Mouse (Mus musculus) urinary bladder, postnatal 14 days (tissue): ENCODE data around the gene Ube2o.

Experiments
- DNase-seq: peaks from one replicate; pipeline ENCODE4 v3.0.0; 2021; ENCODE audit warnings: low spot score

The Ube2o gene

DNA sequence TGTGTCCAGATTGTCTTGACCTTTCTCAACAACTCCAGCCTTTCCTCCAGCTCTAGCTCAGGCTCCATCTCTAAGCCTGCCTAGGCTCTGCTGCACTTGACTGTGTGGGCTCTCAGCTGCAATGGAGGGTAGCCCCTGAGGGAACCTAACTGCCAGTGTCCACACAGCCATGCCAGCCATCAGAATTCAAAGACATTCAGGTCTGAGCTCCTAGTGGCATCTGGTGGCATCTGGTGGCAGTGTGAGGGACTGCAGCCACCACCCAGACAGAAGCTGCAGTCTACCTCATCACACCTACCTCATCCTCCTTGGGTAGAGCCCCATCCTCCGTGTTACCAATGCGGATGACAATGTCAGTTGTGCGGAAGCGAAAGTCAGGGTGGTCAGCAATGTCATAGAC is 38.1 kb downstream of the Ube2o start:
- peak; percentile 62 for DNase-seq

DNA sequence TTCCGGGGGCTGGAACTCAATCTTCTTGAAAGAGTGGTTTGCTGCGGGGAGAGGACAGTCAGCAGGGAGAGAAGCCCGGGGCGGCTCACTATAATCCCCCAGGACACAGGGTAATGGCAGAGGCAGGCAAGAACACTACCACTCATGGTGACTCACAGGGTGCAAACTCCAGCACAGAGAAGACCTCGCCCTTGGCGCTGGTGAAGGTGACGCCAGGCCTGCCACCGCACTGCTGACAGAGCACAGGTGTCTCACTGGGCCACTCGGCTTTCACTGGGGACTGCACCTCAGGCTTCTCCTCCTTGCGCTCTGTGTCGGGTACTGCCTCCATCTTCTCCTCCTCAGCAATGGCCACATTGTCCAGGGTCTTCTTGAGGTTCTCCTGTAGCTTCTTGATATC is 40.1 kb downstream of the Ube2o start:
- no peak for DNase-seq

DNA sequence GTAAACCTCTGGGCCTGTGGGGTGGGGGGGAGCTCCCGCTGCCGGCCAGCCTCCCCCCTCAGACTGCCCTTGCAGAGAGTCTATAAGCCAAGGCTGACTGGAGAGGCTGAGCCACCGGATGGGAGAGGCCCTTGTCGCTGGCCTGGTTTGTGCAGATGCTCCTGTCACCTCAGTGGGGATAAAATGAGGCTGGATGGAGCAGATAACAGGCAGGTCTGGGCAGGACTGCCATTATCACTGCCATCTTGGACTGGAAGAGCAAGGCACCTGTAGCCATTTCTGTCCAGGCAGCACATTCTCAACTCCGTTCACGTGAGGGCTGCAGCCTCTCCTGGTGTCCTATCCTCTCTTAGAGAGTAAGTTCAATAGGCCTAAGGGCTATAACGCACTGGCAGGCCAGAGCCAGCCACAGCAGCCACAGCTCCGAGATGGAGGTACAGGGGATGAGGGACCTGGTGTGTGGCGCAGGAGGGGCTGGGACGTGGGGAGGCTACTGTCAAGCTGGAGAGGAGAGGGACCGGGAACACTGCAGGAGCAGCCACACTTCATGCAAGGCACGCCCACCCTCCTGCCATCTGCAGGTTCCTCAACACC is 43.0 kb downstream of the Ube2o start:
- DNase-seq: peak; percentile 70

DNA sequence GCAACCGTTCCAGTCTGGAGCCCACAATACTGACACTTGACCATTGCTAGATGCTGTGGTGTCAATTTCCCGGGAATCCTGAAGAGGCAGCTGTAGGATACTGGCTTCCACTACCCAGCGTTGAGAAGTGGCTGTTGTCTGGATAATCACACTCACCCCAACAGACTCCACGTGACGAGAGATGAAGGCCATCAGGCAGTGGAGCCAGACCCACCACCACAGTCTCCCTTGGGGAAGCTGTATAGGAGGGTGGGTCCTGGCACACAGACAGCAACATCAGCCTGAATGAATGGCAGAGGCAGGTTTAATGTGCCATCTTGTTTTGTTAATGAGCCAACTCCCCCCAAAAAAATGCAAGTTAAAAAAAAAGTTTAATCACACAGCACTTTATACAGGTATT is 43.9 kb downstream of the Ube2o start:
- DNase-seq: no peak

DNA sequence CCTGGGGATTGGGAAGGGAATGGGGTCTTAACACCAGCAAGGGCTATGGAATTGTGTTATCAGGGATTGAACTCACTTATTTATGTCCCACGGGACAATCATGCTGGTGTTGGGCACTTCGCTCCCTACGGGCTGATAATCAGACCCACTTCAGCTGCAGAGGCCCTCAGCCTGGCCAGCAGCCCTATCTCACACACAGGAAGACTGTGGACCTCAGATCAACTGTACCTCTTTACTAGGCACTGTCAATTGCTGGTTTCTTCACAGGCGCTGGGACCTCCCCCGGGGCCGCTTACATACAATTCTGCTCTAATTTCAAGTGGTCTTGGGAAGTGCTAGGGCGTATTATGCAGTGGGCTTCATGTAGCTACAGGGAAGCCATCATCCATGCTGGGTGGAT is 44.6 kb downstream of the Ube2o start:
- no peak for DNase-seq

DNA sequence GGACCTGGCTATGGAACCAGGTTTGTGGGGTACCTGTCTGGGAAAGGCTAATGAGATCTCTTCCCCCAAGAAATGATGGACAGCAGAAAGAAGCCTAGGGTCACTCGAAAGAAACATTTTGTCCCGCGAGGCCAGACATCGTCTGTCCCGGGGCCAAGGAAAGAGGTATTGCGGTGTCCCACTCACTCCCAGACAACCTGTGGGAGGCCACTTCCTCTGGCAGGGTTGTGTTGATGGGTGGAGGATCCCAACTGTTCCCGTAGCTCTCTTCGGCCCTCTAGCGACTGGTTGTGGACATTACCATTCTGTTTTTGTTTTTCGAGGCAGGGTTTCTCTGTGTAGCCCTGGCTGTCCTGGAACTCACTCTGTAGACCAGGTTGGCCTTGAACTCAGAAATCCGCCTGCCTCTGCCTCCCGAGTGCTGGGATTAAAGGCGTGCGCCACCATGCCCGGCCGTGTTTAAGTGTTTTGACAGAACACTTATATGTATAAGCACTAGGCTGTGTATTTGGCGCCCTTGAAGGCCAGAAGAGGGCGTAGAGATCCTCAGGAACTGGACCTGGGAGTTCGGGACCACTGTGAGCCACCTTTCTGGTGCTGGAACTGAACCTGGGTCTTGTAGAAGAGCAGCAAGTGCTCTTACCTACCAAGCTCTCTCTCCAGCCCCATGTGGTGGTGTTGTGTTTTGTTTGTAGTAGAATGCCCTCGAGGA is 46.9 kb downstream of the Ube2o start:
- peak; percentile 80 for DNase-seq

DNA sequence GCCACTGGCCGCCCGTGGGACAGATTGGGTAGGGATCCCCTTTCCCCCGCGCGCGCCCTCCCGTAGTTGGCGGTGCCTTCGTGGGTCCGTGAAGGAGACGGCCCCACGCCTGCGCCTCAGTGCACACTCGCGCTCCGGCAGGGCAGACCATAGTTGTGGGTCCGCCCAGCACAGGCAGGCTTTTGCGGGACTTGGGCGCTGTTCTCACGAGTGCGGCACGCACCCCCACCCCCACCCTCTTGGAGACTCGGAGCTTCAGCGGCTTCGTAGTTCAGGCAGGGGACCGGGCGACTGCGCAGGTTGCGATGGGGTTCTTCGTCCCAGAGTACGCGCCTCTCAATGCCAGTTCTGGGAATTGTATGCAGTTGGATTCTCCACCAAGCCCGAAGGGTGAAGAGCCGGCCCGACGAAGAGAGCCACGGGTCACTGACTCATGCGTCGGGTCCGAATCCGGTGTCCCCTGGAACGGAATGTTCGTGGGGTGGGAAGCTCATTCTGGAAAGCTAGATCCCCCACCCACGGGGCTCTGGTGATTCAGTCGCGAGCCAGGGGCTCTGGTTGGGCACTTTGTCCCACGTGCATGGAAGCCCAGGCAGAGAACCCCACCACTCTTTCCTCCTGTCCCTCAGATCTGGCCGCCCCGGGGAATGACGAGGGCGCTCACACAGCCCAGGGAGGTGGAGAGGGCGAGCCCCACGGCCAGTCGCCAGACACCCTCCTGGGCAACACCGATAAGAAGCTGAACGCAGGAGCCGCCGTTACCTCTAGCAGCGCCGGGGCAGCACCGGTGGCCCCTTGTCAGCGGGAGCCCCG is 47.7 kb downstream of the Ube2o start:
- DNase-seq: peak; percentile 52

DNA sequence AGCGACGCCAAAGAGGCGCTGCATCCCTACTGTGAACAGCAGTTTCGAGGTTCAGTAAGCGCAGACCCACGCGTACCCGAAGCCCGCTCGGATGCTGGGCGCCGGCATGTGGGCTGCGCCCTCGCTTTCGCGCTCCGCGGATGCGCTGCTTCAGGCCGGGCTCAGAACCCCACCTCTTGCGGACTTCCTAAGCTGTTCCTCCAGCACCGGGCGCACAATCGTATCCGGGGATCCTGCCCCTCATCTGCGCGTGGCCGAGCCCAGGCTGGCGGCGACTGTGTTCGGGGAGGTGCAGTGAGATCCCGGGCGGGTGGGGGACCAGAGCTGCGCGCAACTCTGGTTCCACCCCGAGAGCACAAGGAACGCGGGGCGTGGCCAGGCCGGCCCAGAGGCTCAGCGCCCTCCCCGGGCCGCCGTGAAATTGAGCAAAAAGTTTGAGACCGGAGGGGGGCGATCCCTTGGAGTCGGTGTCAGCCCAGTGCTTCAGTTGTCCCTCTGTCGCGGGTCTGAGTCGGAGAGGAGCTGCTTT is 48.4 kb downstream of the Ube2o start:
- DNase-seq: peak; percentile 87

DNA sequence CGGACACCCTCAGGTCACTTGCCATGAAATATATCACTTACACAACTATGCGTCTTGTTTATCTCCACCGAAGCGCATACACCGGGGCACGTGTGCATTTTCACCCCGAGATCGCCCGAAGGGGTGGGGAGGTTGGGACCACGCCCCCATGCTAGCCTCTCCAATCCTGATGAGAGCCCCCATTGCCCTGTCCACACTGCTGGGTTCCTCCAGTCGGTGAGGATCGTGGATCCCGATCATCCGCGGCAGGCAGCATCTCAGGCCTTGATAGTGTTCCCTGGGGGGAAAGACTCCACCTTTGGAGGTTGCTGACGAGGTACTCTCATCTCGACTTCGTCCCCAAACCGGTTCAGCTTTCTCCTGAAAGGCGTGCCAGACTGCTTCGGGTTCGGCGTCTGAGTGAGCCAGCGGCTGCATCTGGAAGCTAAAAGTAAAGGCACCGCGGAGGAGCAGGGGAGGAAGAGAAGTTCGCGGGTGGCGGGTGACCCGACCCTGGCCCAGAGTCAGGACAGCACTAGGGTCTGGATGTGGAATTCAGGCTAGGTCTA is 48.9 kb downstream of the Ube2o start:
- peak; percentile 69 for DNase-seq

DNA sequence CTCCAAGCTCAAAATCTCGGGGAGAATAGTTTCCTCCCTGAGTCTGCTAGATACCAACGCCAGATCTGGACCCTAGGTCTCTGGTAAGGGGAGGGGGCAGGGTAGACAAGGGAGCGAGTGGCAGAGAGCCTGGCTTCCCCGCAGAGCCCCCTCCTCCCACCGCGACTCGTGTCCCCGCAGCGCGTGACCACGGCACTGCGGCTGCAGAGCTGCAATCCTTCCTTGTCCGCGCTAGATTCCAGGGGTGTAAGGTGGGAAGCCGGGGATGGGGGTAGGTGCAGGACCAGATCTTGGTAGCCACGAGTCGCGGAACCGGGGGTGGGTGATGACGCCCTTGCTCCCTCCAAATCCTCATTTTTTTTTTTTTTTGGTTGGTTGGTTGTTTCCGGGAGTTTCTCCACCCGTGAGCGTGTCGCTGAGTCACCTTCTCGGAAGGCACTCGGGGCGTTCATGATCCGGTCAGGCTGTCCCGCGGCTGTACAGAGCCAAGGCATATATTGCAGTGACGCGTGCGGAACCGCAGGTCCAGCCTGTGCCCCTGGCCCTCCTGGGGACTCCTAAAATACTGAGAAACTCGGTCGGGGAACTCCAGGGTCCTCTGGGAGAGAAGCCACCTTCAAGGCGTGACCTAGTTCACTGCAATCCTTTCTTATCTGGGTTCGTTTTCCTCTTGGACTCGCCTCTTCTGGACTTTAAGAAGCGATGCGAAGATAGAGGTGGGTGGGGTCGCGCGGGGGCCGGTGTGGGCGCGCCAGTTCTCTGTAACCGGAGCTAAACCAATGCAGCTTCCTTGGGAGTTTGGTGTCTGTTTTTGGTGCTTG is 49.7 kb downstream of the Ube2o start:
- peak; percentile 53 for DNase-seq

DNA sequence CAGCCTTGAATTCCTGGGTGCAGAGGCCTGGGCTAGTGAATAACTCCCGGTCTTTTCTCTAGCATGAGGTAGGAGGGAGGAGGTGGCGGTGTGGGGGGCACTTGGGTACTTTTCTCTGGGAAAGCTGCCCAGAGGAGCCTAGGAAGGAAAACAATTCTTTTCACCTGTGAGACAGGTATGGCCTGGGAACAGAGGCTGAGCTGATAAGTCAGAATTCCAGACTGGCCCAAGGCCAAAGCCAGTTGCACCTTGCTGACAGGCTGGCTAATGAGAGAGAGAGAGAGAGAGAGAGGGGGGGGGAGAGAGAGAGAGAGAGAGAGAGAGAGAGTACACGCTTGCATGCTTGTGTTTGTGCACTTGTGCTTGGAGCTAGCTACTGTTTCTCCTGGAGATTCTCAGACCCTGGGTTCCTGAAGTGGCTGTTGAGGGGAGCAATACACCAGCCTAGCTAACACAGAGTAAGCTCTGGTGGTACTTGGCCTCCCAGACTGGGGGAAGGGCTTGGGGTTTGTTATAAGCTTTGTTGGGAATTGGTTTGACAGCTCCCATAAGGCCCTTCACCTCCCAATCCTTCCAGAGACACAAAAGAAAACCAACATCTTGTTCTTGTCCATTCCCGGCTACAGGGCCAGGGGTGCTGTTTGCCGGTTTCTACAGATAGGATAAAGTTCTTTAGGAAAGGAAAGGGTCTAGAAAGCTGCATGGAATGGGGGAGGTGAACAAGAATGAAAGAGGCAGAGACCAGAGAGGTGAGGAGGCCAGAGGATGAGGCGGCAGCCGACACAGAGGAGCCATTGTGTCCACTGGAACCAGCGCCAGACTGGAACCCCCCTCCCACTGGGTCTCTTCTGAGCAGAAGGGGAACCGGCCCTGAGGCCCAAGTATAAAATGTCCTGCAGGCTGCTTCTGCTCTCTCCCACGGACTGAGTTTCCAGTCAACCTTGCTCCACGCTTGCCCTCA is 50.8 kb downstream of the Ube2o start, which contains the start of gene Sphk1:
Sphk1 (plus strand) TSS at position 739 of the 961 bp plus-strand sequence.
- no peak for DNase-seq

DNA sequence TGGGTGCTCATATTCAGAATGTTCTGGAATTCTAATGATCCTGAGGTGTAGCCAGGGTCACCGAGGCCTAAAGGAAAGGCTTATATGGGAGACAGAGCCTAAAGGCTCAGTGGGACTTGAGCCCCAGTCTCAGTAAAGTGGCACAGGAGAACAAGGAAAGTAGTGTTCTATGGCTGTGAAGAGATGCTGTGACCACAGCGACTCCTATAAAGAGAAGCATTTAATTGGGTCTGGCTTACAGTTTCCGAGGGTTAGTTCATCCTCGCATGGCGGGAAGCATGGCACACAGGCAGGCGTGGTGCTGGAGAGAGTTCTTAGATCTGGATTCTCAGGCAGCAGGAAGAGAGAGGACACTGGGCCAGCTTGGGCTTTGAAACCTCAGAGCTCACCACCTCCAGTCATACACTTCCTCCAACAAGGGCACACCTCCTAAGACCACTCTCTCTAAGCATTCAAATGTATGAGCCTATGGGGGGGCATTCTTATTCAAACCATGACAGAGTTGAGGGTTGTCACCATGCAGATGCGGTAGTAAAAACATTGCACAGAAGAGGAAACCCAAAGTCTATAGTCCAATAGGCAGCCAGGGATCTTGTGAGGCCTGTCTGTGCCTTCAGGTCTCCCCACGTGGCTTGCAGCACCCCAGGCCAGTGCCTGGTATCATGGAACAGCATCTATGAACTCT is 52.5 kb downstream of the Ube2o start:
- no peak for DNase-seq

DNA sequence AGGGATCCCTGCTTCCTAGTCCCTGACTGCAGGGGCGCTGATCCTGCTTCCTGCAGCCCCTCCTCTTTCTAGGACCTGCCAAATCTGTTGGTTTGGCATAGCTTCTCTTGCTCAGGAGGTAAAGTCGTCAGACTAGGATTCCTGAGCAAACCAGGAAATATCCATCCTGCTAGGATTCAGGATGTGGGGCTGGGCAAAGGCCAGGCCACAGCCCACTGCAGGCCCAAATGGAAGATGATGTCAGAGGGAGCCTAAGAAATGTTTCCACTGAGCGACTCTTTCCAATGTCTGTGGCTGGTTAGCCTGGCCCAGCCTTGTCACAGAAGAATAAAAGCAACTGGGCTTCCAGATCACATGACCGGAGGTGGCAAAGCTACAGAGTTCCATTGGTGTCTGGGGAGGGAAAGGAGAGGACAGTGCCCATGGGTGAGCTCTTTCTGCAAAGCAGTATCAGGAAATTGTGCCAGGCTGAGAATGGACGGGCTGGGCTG is 57.5 kb downstream of the Ube2o start:
- no peak for DNase-seq

DNA sequence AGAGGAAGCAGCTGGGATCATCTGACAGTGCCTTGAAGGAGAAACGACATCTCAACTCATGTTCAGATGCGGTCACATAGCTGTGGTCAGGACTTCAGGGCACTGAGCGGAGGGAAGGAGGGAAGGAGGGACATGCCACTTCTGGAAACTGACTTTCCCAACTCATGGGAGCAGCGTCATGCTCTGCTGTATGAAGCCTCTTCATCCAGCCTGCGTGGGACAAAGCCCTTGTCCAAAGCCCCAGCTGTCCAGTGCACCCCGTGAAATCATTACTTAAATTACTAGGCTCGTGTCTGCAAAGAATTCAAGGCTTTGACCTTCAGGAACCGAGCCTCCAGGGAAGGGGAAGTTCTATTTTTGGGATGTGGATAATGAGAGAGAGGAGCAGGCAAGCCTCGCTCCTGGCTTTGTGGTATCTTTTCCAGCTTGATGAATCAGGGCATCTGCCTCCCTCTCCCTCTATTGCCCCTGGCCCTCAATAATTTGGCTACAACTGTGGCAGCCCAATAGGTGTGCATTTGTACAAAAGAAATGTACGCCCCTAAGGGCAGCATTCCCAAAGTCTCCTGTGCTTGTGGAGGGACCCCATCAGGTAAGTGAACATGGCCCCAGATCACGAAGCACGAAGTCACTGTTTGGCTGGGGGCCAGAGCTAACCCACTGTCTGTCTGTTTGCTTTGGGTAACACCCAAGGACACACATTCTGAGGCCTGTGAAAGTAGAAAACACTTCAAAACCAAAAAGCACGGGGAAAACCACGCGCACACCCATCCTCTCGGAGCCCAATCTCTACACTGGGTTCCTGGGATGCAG is 58.2 kb downstream of the Ube2o start:
- no peak for DNase-seq

DNA sequence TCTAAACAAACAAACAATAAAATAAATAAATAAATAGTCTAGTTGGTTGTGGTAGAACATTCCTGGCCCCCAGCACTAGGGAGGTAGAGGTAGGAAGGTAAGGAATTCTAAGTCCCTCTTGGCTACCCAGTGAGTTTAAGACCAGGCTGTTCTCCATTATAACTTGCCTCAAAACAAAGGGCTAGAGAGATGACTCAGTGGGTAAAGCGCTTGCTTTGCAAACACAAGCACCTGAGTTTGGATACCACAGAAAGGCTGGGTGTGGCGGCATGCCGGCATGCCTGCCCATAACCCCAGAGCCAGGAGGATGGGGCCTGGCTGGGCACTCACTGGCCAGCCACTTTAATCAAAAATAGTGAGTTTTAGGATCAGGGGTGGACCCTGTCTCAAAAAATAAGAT is 59.2 kb downstream of the Ube2o start:
- peak; percentile 52 for DNase-seq

DNA sequence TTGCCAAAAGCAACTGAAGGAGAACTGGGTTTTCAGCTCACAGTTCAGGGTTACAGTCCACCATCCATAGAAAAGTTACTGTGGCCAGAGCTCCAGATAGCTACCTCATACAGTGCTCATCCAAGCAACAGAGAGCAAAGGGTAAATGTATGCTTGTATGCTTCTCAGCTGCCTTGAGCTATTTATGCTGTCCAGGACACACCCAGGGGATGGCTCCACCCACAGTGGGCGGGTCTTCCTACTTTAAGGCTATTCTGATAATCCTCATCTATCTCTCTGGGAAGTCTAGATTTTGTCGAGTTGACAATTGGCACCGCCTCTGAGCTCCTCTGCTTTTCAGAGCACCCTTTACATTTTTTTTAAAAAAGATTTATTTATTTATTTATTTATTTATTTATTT is 60.1 kb downstream of the Ube2o start:
- peak; percentile 38 for DNase-seq

DNA sequence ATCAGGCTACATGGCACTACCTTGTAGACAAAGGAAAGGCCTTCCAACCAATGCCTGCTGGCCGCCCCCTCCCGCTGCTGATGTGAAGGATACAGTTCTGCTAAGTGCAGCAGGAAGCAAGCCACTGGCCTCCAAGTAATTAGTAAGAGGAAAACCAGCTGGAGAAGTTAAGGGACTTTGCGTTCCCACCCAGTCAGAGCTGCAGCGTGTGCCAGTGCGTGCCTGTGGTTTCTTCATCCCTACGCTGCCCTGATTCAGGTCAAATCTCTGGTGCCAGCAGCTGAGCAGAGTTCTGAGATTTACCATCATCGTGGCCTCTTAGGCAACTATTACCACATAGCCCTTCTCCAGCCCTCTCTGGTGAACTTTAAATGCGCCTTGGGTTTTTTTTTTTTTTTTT is 62.8 kb downstream of the Ube2o start:
- peak; percentile 49 for DNase-seq

DNA sequence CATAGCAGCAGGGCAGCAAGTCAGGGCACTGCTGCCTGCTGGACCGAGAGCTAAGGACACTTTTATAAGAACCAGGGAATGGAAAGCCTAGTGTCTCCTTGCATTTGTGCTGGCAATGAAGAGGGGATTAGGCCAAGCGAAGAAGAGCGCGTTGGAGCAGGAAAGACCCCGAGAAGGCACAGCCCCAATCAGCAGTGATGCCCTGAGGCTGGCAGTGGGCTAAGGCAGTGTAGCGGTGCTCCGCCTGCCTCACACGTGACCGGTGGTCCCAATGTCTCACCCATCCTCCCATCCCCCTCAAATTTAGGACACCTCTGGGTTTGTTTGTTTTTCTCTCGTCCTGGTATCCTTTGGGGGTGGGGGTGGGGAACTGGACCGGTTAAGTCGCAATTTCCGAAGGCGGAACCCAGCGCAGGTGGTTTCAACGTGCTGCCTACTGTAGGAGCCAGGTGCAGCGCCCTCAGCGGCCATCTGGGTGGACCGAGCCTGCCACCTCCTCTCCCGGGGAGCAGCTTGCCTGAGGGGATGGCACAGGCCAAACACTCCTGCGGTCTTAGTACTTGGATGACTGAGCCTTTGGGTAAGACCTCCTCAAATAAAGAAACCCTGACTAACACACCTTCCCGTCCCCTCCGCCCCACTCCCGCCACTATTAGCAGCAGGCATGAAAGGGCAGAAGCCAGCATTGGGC is 65.8 kb downstream of the Ube2o start:
- no peak for DNase-seq
